Mouse (Mus musculus): Measurements from ENCODE around the gene Hip1.
"Not testable (repeated sequence)": the region's sequence is repeated elsewhere in the genome, so short reads cannot be mapped to it uniquely, and the experiment has no call there.

Hip1 gene

GRCm38 (mm10) chr5:135369196-135369595, 175.7 kb downstream of the Hip1 start:
- not testable (repeated sequence) for DNase-seq (ENCODE audit: low spot score in 2 of 2)

- no peak for DNase-seq (ENCODE audit: low spot score in 2 of 2)
Measured at GRCm38 (mm10) chr5:135368312-135368711, 176.6 kb downstream of the Hip1 start.

- DNase-seq (ENCODE audit: low spot score in 2 of 2): no peak
Measured at GRCm38 (mm10) chr5:135367841-135368240, 177.1 kb downstream of the Hip1 start.

- DNase-seq (ENCODE audit: low spot score in 2 of 2): no peak
Measured at GRCm38 (mm10) chr5:135363540-135363939, 181.4 kb downstream of the Hip1 start.

- no peak for DNase-seq (ENCODE audit: low spot score in 2 of 2)
Measured at GRCm38 (mm10) chr5:135362572-135362971, 182.3 kb downstream of the Hip1 start.

- DNase-seq (ENCODE audit: low spot score in 2 of 2): no peak
Measured at GRCm38 (mm10) chr5:135359772-135360171, 185.1 kb downstream of the Hip1 start.

GRCm38 (mm10) chr5:135357556-135357955, 187.4 kb downstream of the Hip1 start:
- no peak for DNase-seq (ENCODE audit: low spot score in 2 of 2)

Measured in left cerebral cortex, adult 9 months (tissue).